Mouse (Mus musculus) embryonic fibroblast, embryonic 13.5 days (primary cell): ENCODE measurements around the gene Gtf2ird1. TPM values are rescaled to one million over a fixed set of nuclear protein-coding genes. Genes with fewer than 3 reads are reported as not detected.

Source experiments
- H3K27ac ChIP-seq: 2 replicates; pipeline ENCODE4 v1.5.1; 2012; ENCODE audit warnings: low read length, control low read depth, inconsistent platforms; ENCODE audit not compliant: insufficient read depth
- H3K4me1 ChIP-seq: 2 replicates; pipeline ENCODE4 v1.6.1; 2011; ENCODE audit warnings: low read length; ENCODE audit not compliant: control insufficient read depth, insufficient read depth
- H3K4me3 ChIP-seq: 2 replicates; pipeline ENCODE4 v1.5.1; 2011; ENCODE audit warnings: mild to moderate bottlenecking, control low read depth, low read length; ENCODE audit not compliant: insufficient read depth
- CTCF ChIP-seq: IDR thresholded peaks from 2 replicates; pipeline ENCODE4 v1.5.1; 2011; ENCODE audit warnings: mild to moderate bottlenecking, control low read depth, low read length, moderate library complexity, borderline replicate concordance; ENCODE audit not compliant: insufficient read depth
- POLR2A ChIP-seq: IDR thresholded peaks from 2 replicates; pipeline ENCODE4 v1.6.1; 2011; ENCODE audit warnings: low read depth, mild to moderate bottlenecking, control low read depth, low read length, moderate library complexity
- polyA plus RNA-seq: library from polyadenylated mRNA; stranded (reverse); fragments of >200 nt; gene quantifications from 2 replicates; pipeline ENCODE4 v1.2.4, GENCODE M21; 2011; ENCODE audit warnings: low read depth; ENCODE audit not compliant: missing spikeins, insufficient read length

Gene Gtf2ird1
- polyA plus RNA-seq, 1 experiment = 58.2 TPM

- H3K27ac ChIP-seq = no peak overlapping the region
- no peaks in the 10 kb centered on the region for H3K4me1 ChIP-seq
- H3K4me3 ChIP-seq = no peak overlapping the region
- TF ChIP-seq CTCF = no peak
- TF ChIP-seq POLR2A = no peak
Observed at GRCm38 (mm10) chr5:134310201-134310600, 146.3 kb downstream of the Gtf2ird1 start.

- H3K4me1 ChIP-seq = no peaks in the 10 kb centered on the region
- no peak overlapping the region for H3K27ac ChIP-seq
- no peak for TF ChIP-seq CTCF
- TF ChIP-seq POLR2A = no peak
- no peak overlapping the region for H3K4me3 ChIP-seq
Observed at GRCm38 (mm10) chr5:134309345-134309744, 147.2 kb downstream of the Gtf2ird1 start.

Other genes with a start within 250 kb of the Gtf2ird1 start
- gene Ncf1, start 227.1 kb downstream of the Gtf2ird1 start, polyA plus RNA-seq = 1.3 TPM in 1 of 2 replicates, not detected in the other
- 173 and 287 TPM in 2 replicates for gene Gtf2i, start 142.0 kb downstream of the Gtf2ird1 start, polyA plus RNA-seq
- 20.3 and 25.6 TPM in 2 replicates for gene Clip2, start 95.7 kb upstream of the Gtf2ird1 start, polyA plus RNA-seq
- 0.40 TPM in 1 of 2 replicates, not detected in the other for gene Syna, start 103.5 kb upstream of the Gtf2ird1 start, polyA plus RNA-seq
- gene Rfc2, start 124.7 kb upstream of the Gtf2ird1 start, polyA plus RNA-seq = 64.6 and 81.8 TPM in 2 replicates
- gene Lat2, start 158.3 kb upstream of the Gtf2ird1 start, polyA plus RNA-seq = 0.40 and 2.3 TPM in 2 replicates
- 208 and 219 TPM in 2 replicates for gene Eif4h, start 182.8 kb upstream of the Gtf2ird1 start, polyA plus RNA-seq
- 16.5 and 18.0 TPM in 2 replicates for gene Limk1, start 231.9 kb upstream of the Gtf2ird1 start, polyA plus RNA-seq